Mouse (Mus musculus): ENCODE data around the gene Ccdc117.

DNA sequence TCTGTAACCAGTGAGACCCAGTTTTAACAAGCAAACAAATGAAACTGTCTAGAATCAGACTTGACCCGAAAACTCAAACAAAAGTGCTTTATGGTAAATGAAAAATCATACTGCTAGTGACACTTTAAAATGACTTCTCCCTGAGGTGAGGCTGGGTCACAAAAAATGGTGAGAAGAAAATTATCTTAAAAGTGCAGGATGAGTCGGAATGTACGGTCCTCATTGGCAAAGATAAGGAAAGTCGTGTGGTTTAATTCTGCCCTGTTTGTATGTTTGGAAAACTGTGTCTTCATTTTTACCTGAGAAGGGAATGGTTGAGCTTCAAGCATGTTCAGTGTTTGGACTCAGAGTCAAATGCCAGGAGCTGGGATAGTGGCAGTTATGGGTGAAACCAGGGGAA lies 29.9 kb upstream of the Ccdc117 start:
- no peak for TF ChIP-seq MAFK (IDR thresholded peaks at IDR 0.05; ENCODE audit: insufficient read depth, low read depth, low read length)
- TF ChIP-seq ZNF384 (IDR thresholded peaks at IDR 0.05; ENCODE audit: low read depth, low read length) = no peak
- TF ChIP-seq ZC3H11A (IDR thresholded peaks at IDR 0.05; ENCODE audit: borderline replicate concordance, low read depth, low read length) = no peak
- no peak for TF ChIP-seq CHD2 (IDR thresholded peaks at IDR 0.05; ENCODE audit: low read depth, low read length)

Measured in ES-E14 (cell line).